Mouse (Mus musculus) erythroblast, embryonic 14.5 days (primary cell): Measurements from ENCODE around the gene Pisd.

Experiments used
- GATA1 ChIP-seq: IDR thresholded peaks from 2 replicates; pipeline ENCODE4 v1.6.1; 2012; ENCODE audit warnings: low read length, inconsistent platforms, mixed read lengths
- TAL1 ChIP-seq: IDR thresholded peaks from 3 replicates; pipeline ENCODE4 v1.6.1; 2012; ENCODE audit warnings: low read length, inconsistent platforms, mixed read lengths

- no peak for TF ChIP-seq GATA1
- TF ChIP-seq TAL1, result no peak
Measured at GRCm38 (mm10) chr5:32720416-32720815, 65.0 kb downstream of the Pisd start.
